Mouse (Mus musculus): ENCODE measurements around the gene Gm49661. TPM values are rescaled to one million over a fixed set of nuclear protein-coding genes. Genes with fewer than 3 reads are reported as not detected.

Gm49661 gene
- total RNA-seq (2021): not detected
- long read RNA-seq, experiment 1: 0 reads
- long read RNA-seq, experiment 2: 0 reads

DNA sequence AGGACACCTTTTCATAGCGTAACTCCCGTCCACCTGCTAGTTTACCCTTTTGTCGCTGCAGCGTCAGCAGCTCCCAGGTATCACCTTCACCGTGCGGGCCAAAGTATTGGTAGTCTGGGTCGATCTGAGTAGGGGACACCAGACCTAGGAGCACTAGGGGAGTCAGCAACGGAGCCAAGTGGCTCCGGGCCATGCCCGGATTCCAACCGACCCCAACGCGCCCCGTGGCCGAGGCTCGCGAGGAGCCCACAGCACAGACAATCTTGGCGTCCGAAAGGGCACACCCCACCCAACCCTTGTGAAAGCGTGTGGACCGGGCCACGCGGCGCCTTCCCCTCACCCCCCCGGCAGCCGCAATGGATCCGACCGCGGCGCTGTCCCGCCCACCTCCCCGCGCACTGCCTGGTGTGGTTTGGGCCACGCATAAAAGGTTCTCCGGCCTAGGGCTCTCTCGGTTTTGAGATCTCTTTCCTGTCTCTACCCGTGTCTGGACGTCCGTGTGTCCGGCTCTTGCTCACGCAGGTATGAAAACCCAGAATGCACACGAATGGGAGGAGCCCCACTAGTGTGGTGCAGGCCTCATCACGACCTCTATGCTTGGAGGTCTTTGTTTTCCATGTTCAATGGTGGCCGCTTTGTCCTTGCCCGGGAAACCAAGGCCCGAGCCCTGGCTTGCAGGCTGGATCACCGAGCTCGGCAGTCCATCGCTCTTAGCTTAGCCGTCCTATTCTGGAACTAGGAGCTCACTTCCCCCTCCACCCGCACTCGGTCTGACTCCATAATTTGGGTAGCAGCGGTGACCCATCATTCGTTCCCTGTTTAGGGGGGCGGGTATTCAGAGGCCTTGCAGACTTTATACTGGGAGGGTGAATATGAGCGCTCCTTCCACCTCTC lies at the start of gene Gm49661, which contains the start of the genes Prdx2 and Rnaseh2a:
Gm49661 (minus strand) TSS at position 193 of the 894 bp plus-strand sequence.
Prdx2 (plus strand) TSS at position 347 of the 894 bp plus-strand sequence.
Rnaseh2a (minus strand) TSS at position 527 of the 894 bp plus-strand sequence.
- DNase-seq (ENCODE audit: low spot score in 2 of 2): peak; percentile 69 to 78

DNA sequence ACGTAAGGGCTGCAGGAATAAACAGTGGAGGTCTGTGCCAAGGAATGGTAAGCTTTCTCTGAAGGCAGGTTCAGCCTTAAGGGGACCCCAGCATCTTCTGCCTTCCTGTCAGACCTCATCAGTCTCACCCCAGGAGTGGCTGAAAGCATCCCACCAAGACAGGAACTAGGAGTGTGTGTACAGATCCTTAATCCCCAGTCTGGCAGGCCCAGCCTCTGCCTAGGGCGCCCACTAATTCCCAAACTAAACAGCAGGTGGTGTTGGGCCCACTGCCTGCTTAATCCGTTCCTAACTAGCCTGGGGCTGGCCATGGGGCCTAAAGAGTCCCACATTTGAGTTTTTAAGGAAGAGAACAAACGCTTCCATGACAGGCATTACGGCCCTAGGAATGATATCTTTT lies 48.0 kb upstream of the Gm49661 start:
- DNase-seq (ENCODE audit: low spot score in 2 of 2): no peak

DNA sequence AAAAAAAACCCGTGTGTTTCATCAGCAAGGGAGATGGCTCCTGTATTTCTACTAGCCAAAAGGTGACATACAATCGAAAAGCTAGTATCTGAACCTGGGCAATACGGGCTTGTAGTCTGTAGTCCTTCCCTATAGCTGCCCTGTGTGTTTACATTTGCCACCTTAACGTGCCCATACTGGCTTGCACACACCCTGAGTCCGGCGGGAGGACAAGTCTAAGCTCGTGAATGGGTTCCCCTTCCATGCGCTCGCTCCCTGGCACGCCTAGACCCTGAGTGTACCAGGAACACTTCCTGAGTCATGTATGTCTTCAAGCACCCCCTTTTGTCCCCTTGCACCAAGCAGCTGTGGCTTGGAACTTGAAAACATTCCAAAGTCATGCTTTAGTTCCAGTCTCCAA lies 47.5 kb upstream of the Gm49661 start:
- DNase-seq (ENCODE audit: low spot score in 2 of 2): no peak

DNA sequence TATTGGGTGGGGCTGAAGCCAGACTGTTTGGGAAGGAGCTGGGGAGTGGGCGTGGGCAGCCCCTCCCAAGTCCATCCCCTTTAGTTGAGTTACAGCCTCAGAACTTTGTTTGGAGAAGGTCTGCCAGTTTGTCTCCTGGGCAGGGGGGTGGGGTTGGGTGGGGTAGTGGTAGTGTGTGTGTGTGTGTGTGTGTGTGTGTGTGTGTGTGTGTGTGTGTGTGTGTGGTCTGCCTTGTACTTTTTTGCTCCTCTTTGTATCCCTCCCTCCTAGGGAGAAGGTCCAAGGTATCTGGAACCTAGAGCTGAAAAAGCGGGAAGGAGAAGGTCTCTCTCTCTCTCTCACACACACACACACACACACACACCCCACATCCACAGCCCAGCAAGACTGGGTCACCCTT lies 45.2 kb upstream of the Gm49661 start, which contains the start of gene Best2:
Best2 (minus strand) TSS at position 101 of the 400 bp plus-strand sequence.
- DNase-seq (ENCODE audit: low spot score in 2 of 2): no peak

- peak; percentile 80 to 83 for DNase-seq (ENCODE audit: low spot score in 2 of 2)
Measured at GRCm38 (mm10) chr8:85013230-85013840, 44.1 kb upstream of the Gm49661 start.

- no peak for DNase-seq (ENCODE audit: low spot score in 2 of 2)
Measured at GRCm38 (mm10) chr8:85011242-85011641, 42.0 kb upstream of the Gm49661 start.

DNA sequence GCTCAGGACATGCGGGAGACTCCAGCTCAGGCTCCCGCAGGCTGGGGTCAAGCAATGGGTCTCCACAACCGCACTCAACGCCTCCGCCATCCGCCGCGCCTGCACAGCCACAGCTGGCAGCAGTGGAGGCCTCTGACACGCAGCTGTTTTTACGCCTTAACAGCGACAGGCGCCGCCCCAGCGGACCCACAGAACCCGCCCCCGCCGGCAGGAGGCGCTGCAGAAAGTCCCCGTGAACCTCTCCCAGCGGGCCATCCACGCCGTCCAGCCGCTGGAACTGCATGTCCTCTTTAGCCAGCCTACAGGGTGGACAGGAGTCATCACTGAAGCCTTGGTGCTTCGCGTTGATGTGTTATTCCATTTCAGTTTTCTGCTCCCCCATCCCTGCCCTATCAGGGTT lies 38.5 kb upstream of the Gm49661 start:
- no peak for DNase-seq (ENCODE audit: low spot score in 2 of 2)

- peak; percentile 93 to 98 for DNase-seq (ENCODE audit: low spot score in 2 of 2)
Measured at GRCm38 (mm10) chr8:84997649-84998295, 28.5 kb upstream of the Gm49661 start.

- no peak for DNase-seq (ENCODE audit: low spot score in 2 of 2)
Measured at GRCm38 (mm10) chr8:84996978-84997377, 27.7 kb upstream of the Gm49661 start.

- no peak for DNase-seq (ENCODE audit: low spot score in 2 of 2)
Measured at GRCm38 (mm10) chr8:84995680-84996079, 26.4 kb upstream of the Gm49661 start.

GRCm38 (mm10) chr8:84994375-84994774 lies 25.1 kb upstream of the Gm49661 start:
- DNase-seq (ENCODE audit: low spot score in 2 of 2): no peak

- no peak for DNase-seq (ENCODE audit: low spot score in 2 of 2)
Measured at GRCm38 (mm10) chr8:84990836-84991235, 21.6 kb upstream of the Gm49661 start.

GRCm38 (mm10) chr8:84990349-84990748 lies 21.1 kb upstream of the Gm49661 start, which contains the start of gene Hook2:
Gene Hook2 (plus strand): TSS chr8:84990603.
- peak; percentile 96 to 97 for DNase-seq (ENCODE audit: low spot score in 2 of 2)

- peak; percentile 89 to 90 for DNase-seq (ENCODE audit: low spot score in 2 of 2)
Measured at GRCm38 (mm10) chr8:84989810-84990209, 20.6 kb upstream of the Gm49661 start.

DNA sequence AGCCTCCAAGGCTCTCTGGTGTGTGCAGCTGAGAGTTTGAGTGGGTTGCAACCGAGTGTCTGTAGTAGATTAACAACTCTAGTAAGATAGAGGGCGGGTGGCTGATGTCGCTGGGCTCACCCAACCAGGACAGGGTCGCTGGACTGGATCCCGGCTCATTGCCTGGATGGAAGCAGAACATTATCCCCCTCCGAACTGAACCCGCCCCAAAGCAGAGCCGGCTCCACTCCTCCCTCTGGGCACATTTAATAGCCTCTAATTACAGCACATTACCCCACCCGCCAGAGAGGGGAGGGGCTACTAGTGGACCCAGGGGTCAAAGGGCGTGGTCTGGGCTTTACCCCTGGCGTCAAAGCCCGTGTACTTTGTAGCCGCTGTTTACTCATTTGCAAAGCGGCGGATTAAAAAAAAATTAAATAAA lies 20.1 kb upstream of the Gm49661 start:
- DNase-seq (ENCODE audit: low spot score in 2 of 2): no peak

DNA sequence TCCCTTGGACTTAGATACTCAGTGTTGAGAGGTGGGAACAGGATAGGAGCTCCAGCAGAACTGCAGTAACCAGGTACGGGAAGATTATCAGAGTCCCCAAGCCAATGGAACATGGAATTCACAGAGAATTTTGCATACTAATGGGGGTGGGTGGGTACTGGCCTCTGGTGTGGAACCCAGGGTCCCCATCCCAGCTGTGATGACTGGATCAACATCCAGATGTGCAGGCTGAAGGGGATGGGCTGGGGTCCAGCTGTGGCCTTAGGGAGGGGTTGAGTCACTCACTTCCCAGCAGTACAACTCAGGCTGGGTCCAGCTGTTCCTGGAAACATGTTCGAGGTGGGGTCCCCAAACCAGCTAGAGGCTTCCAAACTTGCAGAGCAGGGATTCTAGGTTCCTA lies 18.7 kb upstream of the Gm49661 start:
- DNase-seq (ENCODE audit: low spot score in 2 of 2): no peak

DNA sequence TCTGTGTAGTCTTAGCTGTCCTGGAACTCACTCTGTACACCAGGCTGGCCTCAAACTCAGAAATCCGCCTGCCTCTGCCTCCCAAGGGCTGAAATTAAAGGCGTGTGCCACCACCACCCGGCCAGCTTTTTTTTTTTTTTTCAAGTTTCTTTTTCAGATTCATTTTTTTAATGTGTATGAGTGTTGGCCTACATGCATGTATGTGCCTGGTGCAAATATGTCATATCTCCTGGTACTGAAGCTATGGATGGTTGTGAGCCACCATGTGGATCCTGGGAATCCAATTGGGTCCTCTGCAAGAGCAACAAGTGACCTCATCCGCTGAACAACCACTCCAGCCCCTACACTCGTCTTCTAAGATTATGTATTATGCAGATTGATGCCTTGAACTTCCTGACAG lies 18.2 kb upstream of the Gm49661 start:
- DNase-seq (ENCODE audit: low spot score in 2 of 2): no peak

DNA sequence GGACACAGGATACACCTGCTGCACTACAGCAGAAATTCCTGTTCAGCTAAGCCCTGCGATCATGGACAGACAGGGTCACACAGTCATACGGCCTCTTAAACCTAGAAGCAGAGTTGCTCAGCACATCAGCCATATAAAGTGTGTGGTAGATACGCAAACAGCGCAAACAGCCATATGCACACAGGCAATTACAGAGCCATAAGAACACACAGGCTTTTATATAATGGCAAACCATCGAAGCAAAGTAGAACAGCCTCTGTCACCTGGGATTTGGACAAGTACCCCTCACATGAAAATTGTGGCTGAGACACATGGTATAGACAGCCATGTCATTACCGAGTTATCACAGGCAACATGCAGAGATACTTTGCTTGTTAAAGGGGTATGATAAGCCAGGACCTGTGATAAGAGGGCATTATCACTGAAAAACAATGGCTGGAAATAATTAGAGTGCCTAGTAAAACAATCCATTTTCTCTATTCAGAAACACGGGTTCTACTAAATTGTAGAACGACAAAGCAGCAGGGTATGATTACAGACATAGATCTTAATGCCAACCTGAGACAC lies 17.2 kb upstream of the Gm49661 start:
- DNase-seq (ENCODE audit: low spot score in 2 of 2): no peak

GRCm38 (mm10) chr8:84985684-84986378 lies 16.6 kb upstream of the Gm49661 start:
- DNase-seq (ENCODE audit: low spot score in 2 of 2): peak; percentile 95 to 97

- peak; percentile 22 for DNase-seq (ENCODE audit: low spot score in 2 of 2)
Measured at GRCm38 (mm10) chr8:84985049-84985683, 15.9 kb upstream of the Gm49661 start.
